Mouse (Mus musculus): ENCODE measurements at regions not wholly inside any gene's neighbourhood (a gene's known extent, or its start where the extent isn't known, plus 50 kb on each side); places are given as distances from the start of the nearest gene placed in this dataset.

- ATAC-seq, result no peak
- no peaks in the 10 kb centered on the region for H3K4me1 ChIP-seq (replicated peaks; ENCODE audit: control insufficient read depth, insufficient read depth, low read length)
- H3K27me3 ChIP-seq (replicated peaks; ENCODE audit: control insufficient read depth, insufficient read depth, low read length), result no peaks in the 10 kb centered on the region
- 86% methylated on average over 2 of the region's 2 CpGs for WGBS
- no peaks in the 10 kb centered on the region for H3K9me3 ChIP-seq (ENCODE audit: control insufficient read depth, low read length)
- no peak overlapping the region for H3K9ac ChIP-seq (replicated peaks; ENCODE audit: low read depth, low read length)
- no peak overlapping the region for H3K4me2 ChIP-seq (ENCODE audit: low read length)
- H3K4me3 ChIP-seq (replicated peaks; ENCODE audit: low read length), result no peak overlapping the region
- no peaks in the 10 kb centered on the region for H3K36me3 ChIP-seq (ENCODE audit: control insufficient read depth, insufficient read depth)
- H3K27ac ChIP-seq (ENCODE audit: low read length), result no peak overlapping the region
Observed at GRCm38 (mm10) chr3:42784203-42784602, 1041.8 kb downstream of the D3Ertd751e start.

GRCm38 (mm10) chr3:42790415-42790814, 1048.0 kb downstream of the D3Ertd751e start:
- Histone ChIP-seq H3K9ac (replicated peaks; ENCODE audit: low read depth, low read length) (no peak overlapping the region), H3K4me3 (replicated peaks; ENCODE audit: low read length) (no peak overlapping the region), H3K27me3 (replicated peaks; ENCODE audit: control insufficient read depth, insufficient read depth, low read length) (no peaks in the 10 kb centered on the region), H3K27ac (ENCODE audit: low read length) (no peak overlapping the region), H3K36me3 (ENCODE audit: control insufficient read depth, insufficient read depth) (no peaks in the 10 kb centered on the region), H3K4me1 (replicated peaks; ENCODE audit: control insufficient read depth, insufficient read depth, low read length) (no peaks in the 10 kb centered on the region), H3K4me2 (ENCODE audit: low read length) (no peak overlapping the region), H3K9me3 (ENCODE audit: control insufficient read depth, low read length) (no peaks in the 10 kb centered on the region)
- ATAC-seq, result no peak

GRCm38 (mm10) chr3:42791878-42792277, 1049.5 kb downstream of the D3Ertd751e start:
- Histone ChIP-seq H3K4me2 (ENCODE audit: low read length) (no peak overlapping the region), H3K36me3 (ENCODE audit: control insufficient read depth, insufficient read depth) (no peaks in the 10 kb centered on the region), H3K27ac (ENCODE audit: low read length) (no peak overlapping the region), H3K27me3 (replicated peaks; ENCODE audit: control insufficient read depth, insufficient read depth, low read length) (no peaks in the 10 kb centered on the region), H3K4me1 (replicated peaks; ENCODE audit: control insufficient read depth, insufficient read depth, low read length) (no peaks in the 10 kb centered on the region), H3K9me3 (ENCODE audit: control insufficient read depth, low read length) (no peaks in the 10 kb centered on the region), H3K4me3 (replicated peaks; ENCODE audit: low read length) (no peak overlapping the region), H3K9ac (replicated peaks; ENCODE audit: low read depth, low read length) (no peak overlapping the region)
- ATAC-seq, result no peak

GRCm38 (mm10) chr3:42830456-42830855, 1088.0 kb downstream of the D3Ertd751e start:
- 21% methylated on average over 1 of the region's 1 CpGs for WGBS

GRCm38 (mm10) chr3:42867370-42867769, 1125.0 kb downstream of the D3Ertd751e start:
- Histone ChIP-seq H3K4me2 (ENCODE audit: low read length) (no peak overlapping the region), H3K36me3 (ENCODE audit: control insufficient read depth, insufficient read depth) (no peaks in the 10 kb centered on the region), H3K27ac (ENCODE audit: low read length) (no peak overlapping the region), H3K9ac (replicated peaks; ENCODE audit: low read depth, low read length) (no peak overlapping the region), H3K27me3 (replicated peaks; ENCODE audit: control insufficient read depth, insufficient read depth, low read length) (no peaks in the 10 kb centered on the region), H3K4me3 (replicated peaks; ENCODE audit: low read length) (no peak overlapping the region), H3K4me1 (replicated peaks; ENCODE audit: control insufficient read depth, insufficient read depth, low read length) (no peaks in the 10 kb centered on the region), H3K9me3 (ENCODE audit: control insufficient read depth, low read length) (no peaks in the 10 kb centered on the region)
- 88% methylated on average over 1 of the region's 1 CpGs for WGBS
- ATAC-seq, result no peak

More at GRCm38 (mm10) chr3:42830456-42830855, 1088.0 kb downstream of the D3Ertd751e start:
- Histone ChIP-seq H3K27ac (ENCODE audit: low read length) (no peak overlapping the region), H3K9me3 (ENCODE audit: control insufficient read depth, low read length) (no peaks in the 10 kb centered on the region), H3K27me3 (replicated peaks; ENCODE audit: control insufficient read depth, insufficient read depth, low read length) (no peaks in the 10 kb centered on the region), H3K9ac (replicated peaks; ENCODE audit: low read depth, low read length) (no peak overlapping the region), H3K36me3 (ENCODE audit: control insufficient read depth, insufficient read depth) (no peaks in the 10 kb centered on the region), H3K4me2 (ENCODE audit: low read length) (no peak overlapping the region), H3K4me1 (replicated peaks; ENCODE audit: control insufficient read depth, insufficient read depth, low read length) (no peaks in the 10 kb centered on the region; the same call in 1 of the 2 replicates), H3K4me3 (replicated peaks; ENCODE audit: low read length) (no peak overlapping the region)
- ATAC-seq, result peak; percentile 71

GRCm38 (mm10) chr3:42878972-42879371, 1136.6 kb downstream of the D3Ertd751e start:
- ATAC-seq, result no peak
- no peaks in the 10 kb centered on the region for H3K27me3 ChIP-seq (replicated peaks; ENCODE audit: control insufficient read depth, insufficient read depth, low read length)
- H3K4me3 ChIP-seq (replicated peaks; ENCODE audit: low read length), result no peak overlapping the region

GRCm38 (mm10) chr3:42884481-42884880, 1142.1 kb downstream of the D3Ertd751e start:
- H3K9me3 ChIP-seq (ENCODE audit: control insufficient read depth, low read length), result no peaks in the 10 kb centered on the region
- H3K27me3 ChIP-seq (replicated peaks; ENCODE audit: control insufficient read depth, insufficient read depth, low read length), result no peaks in the 10 kb centered on the region
- H3K9ac ChIP-seq (replicated peaks; ENCODE audit: low read depth, low read length), result no peak overlapping the region
- H3K36me3 ChIP-seq (ENCODE audit: control insufficient read depth, insufficient read depth), result no peaks in the 10 kb centered on the region
- no peaks in the 10 kb centered on the region for H3K4me1 ChIP-seq (replicated peaks; ENCODE audit: control insufficient read depth, insufficient read depth, low read length)
- no peak overlapping the region for H3K4me2 ChIP-seq (ENCODE audit: low read length)
- ATAC-seq, result no peak
- H3K27ac ChIP-seq (ENCODE audit: low read length), result no peak overlapping the region
- 48% methylated on average over 4 of the region's 4 CpGs for WGBS
- H3K4me3 ChIP-seq (replicated peaks; ENCODE audit: low read length), result no peak overlapping the region

More at GRCm38 (mm10) chr3:42878972-42879371, 1136.6 kb downstream of the D3Ertd751e start:
- Histone ChIP-seq H3K36me3 (ENCODE audit: control insufficient read depth, insufficient read depth) (no peaks in the 10 kb centered on the region), H3K9ac (replicated peaks; ENCODE audit: low read depth, low read length) (no peak overlapping the region), H3K4me1 (replicated peaks; ENCODE audit: control insufficient read depth, insufficient read depth, low read length) (no peaks in the 10 kb centered on the region), H3K9me3 (ENCODE audit: control insufficient read depth, low read length) (no peaks in the 10 kb centered on the region), H3K4me2 (ENCODE audit: low read length) (no peak overlapping the region), H3K27ac (ENCODE audit: low read length) (no peak overlapping the region)

GRCm38 (mm10) chr3:42892016-42892699, 1149.7 kb downstream of the D3Ertd751e start:
- H3K4me1 ChIP-seq (replicated peaks; ENCODE audit: control insufficient read depth, insufficient read depth, low read length), result 0 out of 2 replicates have a peak, but pooled peaks cover 2% of the 10 kb centered on the region
- H3K4me3 ChIP-seq (replicated peaks; ENCODE audit: low read length), result no peak overlapping the region
- H3K9ac ChIP-seq (replicated peaks; ENCODE audit: low read depth, low read length), result no peak overlapping the region
- 46% methylated on average over 7 of the region's 7 CpGs for WGBS
- no peak overlapping the region for H3K27ac ChIP-seq (ENCODE audit: low read length)
- H3K27me3 ChIP-seq (replicated peaks; ENCODE audit: control insufficient read depth, insufficient read depth, low read length), result no peaks in the 10 kb centered on the region
- H3K9me3 ChIP-seq (ENCODE audit: control insufficient read depth, low read length), result no peaks in the 10 kb centered on the region
- no peaks in the 10 kb centered on the region for H3K36me3 ChIP-seq (ENCODE audit: control insufficient read depth, insufficient read depth)
- H3K4me2 ChIP-seq (ENCODE audit: low read length), result peak overlapping the region; percentile 16; the same call in 1 of the 2 replicates
- ATAC-seq, result peak; percentile 92

GRCm38 (mm10) chr3:42895787-42896186, 1153.4 kb downstream of the D3Ertd751e start:
- H3K36me3 ChIP-seq (ENCODE audit: control insufficient read depth, insufficient read depth), result no peaks in the 10 kb centered on the region
- WGBS, result 37% methylated on average over 3 of the region's 3 CpGs
- H3K27me3 ChIP-seq (replicated peaks; ENCODE audit: control insufficient read depth, insufficient read depth, low read length), result no peaks in the 10 kb centered on the region
- no peak overlapping the region for H3K4me3 ChIP-seq (replicated peaks; ENCODE audit: low read length)
- H3K4me2 ChIP-seq (ENCODE audit: low read length), result no peak overlapping the region
- no peak overlapping the region for H3K27ac ChIP-seq (ENCODE audit: low read length)
- H3K4me1 ChIP-seq (replicated peaks; ENCODE audit: control insufficient read depth, insufficient read depth, low read length), result 0 out of 2 replicates have a peak, but pooled peaks cover 2% of the 10 kb centered on the region
- H3K9ac ChIP-seq (replicated peaks; ENCODE audit: low read depth, low read length), result no peak overlapping the region
- H3K9me3 ChIP-seq (ENCODE audit: control insufficient read depth, low read length), result no peaks in the 10 kb centered on the region
- peak; percentile 78 for ATAC-seq

- H3K9ac ChIP-seq (replicated peaks; ENCODE audit: low read depth, low read length), result no peak overlapping the region
- no peaks in the 10 kb centered on the region for H3K36me3 ChIP-seq (ENCODE audit: control insufficient read depth, insufficient read depth)
- no peak for ATAC-seq
- H3K4me2 ChIP-seq (ENCODE audit: low read length), result no peak overlapping the region
- no peak overlapping the region for H3K27ac ChIP-seq (ENCODE audit: low read length)
- H3K4me1 ChIP-seq (replicated peaks; ENCODE audit: control insufficient read depth, insufficient read depth, low read length), result 0 out of 2 replicates have a peak, but pooled peaks cover 2% of the 10 kb centered on the region
- H3K9me3 ChIP-seq (ENCODE audit: control insufficient read depth, low read length), result no peaks in the 10 kb centered on the region
- no peaks in the 10 kb centered on the region for H3K27me3 ChIP-seq (replicated peaks; ENCODE audit: control insufficient read depth, insufficient read depth, low read length)
- H3K4me3 ChIP-seq (replicated peaks; ENCODE audit: low read length), result no peak overlapping the region
Observed at GRCm38 (mm10) chr3:42897936-42898335, 1155.5 kb downstream of the D3Ertd751e start.

Measured in forebrain, embryonic 16.5 days (tissue).